Comparison of ENCODE assay signal across 28 mouse cellular contexts in genomic region chr9:62492306-62492990, GRCm38 (mm10). TPM values are rescaled to one million over a fixed set of nuclear protein-coding genes. Genes with fewer than 3 reads are reported as not detected.
DNase-seq lines count a peak whose midpoint lies in the region; ATAC-seq and TF ChIP-seq lines count a peak whose summit lies in the region.
"Had no signal": no experiment of that assay in that cellular context is flagged by ENCODE, and none has a peak within 500 bp of the region (broad histone marks: within the 10 kb centered on the region; RNA-seq: fewer than 3 reads in every experiment).

No protein-coding gene starts in this region.

- H3K27ac ChIP-seq in layer of hippocampus, adult 2 months, result peak overlapping the region; percentile 82
- H3K27ac ChIP-seq in cortical plate, adult 2 months (ENCODE audit: insufficient read depth, low read length), result peak overlapping the region; percentile 68
- H3K27ac ChIP-seq: heart, embryonic 13.5 days; kidney, embryonic 15.5 days; limb, embryonic 13.5 days; liver, embryonic 12.5 days; midbrain, embryonic 13.5 days had no signal

- peaks cover 30% of the 10 kb centered on the region for H3K4me1 ChIP-seq in cortical plate, adult 2 months (ENCODE audit: control insufficient read depth, insufficient read depth, low read length)

- no peak overlapping the region for H3K4me3 ChIP-seq in layer of hippocampus, adult 2 months
- H3K4me3 ChIP-seq in cortical plate, adult 2 months (ENCODE audit: insufficient read depth, low read length), result no peak overlapping the region
- H3K4me3 ChIP-seq: heart, embryonic 13.5 days; kidney, embryonic 15.5 days; limb, embryonic 13.5 days; liver, embryonic 12.5 days; megakaryocyte, embryonic 14.5 days; midbrain, embryonic 13.5 days had no signal

- peak; percentile 56 to 71 for DNase-seq in cerebellum, postnatal 14 days
- no peak for DNase-seq in cerebellum, adult 11-12 months
- DNase-seq in layer of hippocampus, adult 2 months (ENCODE audit: low spot score in 2 of 2), result no peak
- no peak for DNase-seq in layer of hippocampus, postnatal 36 days
- DNase-seq in CD4-positive, CD25-positive, alpha-beta regulatory T cell, adult 2 months (ENCODE audit: low read depth, low spot score), result peak; percentile 43
- DNase-seq in Muller cell, postnatal 12 days (ENCODE audit: inconsistent ontology term), result no peak
- DNase-seq: adrenal gland, adult 8-10 months; gastrocnemius, postnatal 14 days; heart, adult 18-20 months; heart, postnatal 14 days; kidney, adult 11 months; kidney, postnatal 36 days; lung, adult 18-20 months; lung, postnatal 14 days; spleen, adult 18-20 months; thymus, adult 18-20 months; thymus, postnatal 4 days had no signal

- ATAC-seq in activated CD4-positive, CD25-positive, alpha-beta regulatory T cell, adult 4 months, result no peak
- ATAC-seq: liver, embryonic 12.5 days; midbrain, embryonic 13.5 days had no signal

- no peak for TF ChIP-seq POLR2A in cortical plate, adult 2 months (IDR thresholded peaks at IDR 0.05; ENCODE audit: extremely low read depth, insufficient read depth, low read length)

- TF ChIP-seq CTCF in layer of hippocampus, adult 2 months (conservative IDR thresholded peaks at IDR 0.05), result no peak
- no peak for TF ChIP-seq CTCF in cortical plate, adult 2 months (IDR thresholded peaks at IDR 0.05; ENCODE audit: extremely low read depth, insufficient read depth, low read length)

RNA-seq across cellular contexts. Expression of gene Coro2b, which starts 44.4 kb away (rescaled TPM):
- 100 to 1,000 TPM; 226 to 243 TPM for total RNA-seq in layer of hippocampus, adult 2 months (2021)
- 100 to 1,000 TPM; 238 TPM for total RNA-seq in layer of hippocampus, postnatal 36 days (2021)
- polyA plus RNA-seq in cortical plate, adult 2 months (2012; rRNA removed), result 130 and 131 TPM in 2 replicates
- 1 to 10 TPM in 1 of 2 experiments, under 1 TPM in 1; 0.45 to 2.5 TPM for polyA plus RNA-seq in activated CD4-positive, CD25-positive, alpha-beta regulatory T cell, adult 4 months (2017; shearing (Covaris generic))
- total RNA-seq: monocyte, adult 5-6 weeks; neutrophil, adult 5-6 weeks had no signal
- polyA plus RNA-seq: G1E had no signal

Comparison
In these comparisons a context has a peak if more than half of its experiments do, and no peak if none do; other contexts are left out.
1. DNase-seq: peak in cerebellum, postnatal 14 days (2 of 2) and CD4-positive, CD25-positive, alpha-beta regulatory T cell, adult 2 months (single experiment); none in cerebellum, adult 11-12 months (single experiment), layer of hippocampus, adult 2 months (0 of 2), layer of hippocampus, postnatal 36 days (0 of 2) and Muller cell, postnatal 12 days (single experiment).